Mouse (Mus musculus) hindbrain, postnatal 0 days (tissue): Measurements from ENCODE around the gene Tmem59l. TPM values are rescaled to one million over a fixed set of nuclear protein-coding genes. Genes with fewer than 3 reads are reported as not detected.

Experiments used
- ATAC-seq: fragments of 200-750 bp; cut with Nextera tagmentation; 2 replicates; pipeline ENCODE4 v1.8.0; 2017; ENCODE audit warnings: mild to moderate bottlenecking, moderate TSS enrichment, moderate library complexity
- DNase-seq: peaks from one replicate; pipeline ENCODE4 v3.0.0-alpha.2; 2015; ENCODE audit warnings: low spot score
- H3K27ac ChIP-seq: fragments of 300-500 bp; sonication (generic); 2 replicates; pipeline ENCODE4 v1.5.1; 2014; ENCODE audit warnings: mild to moderate bottlenecking
- H3K27me3 ChIP-seq: fragments of 300-500 bp; sonication (generic); 2 replicates; pipeline ENCODE4 v1.6.1; 2014; ENCODE audit warnings: low read length, mixed read lengths; ENCODE audit not compliant: insufficient read depth
- H3K36me3 ChIP-seq: fragments of 300-500 bp; sonication (generic); 2 replicates; pipeline ENCODE4 v1.6.1; 2014; ENCODE audit warnings: low read length, mixed read lengths; ENCODE audit not compliant: insufficient read depth
- H3K4me1 ChIP-seq: fragments of 300-500 bp; sonication (generic); 2 replicates; pipeline ENCODE4 v1.6.1; 2014; ENCODE audit warnings: antibody characterized with exemption, low read length, mixed read lengths; ENCODE audit not compliant: insufficient read depth
- H3K4me2 ChIP-seq: fragments of 300-500 bp; sonication (generic); 2 replicates; pipeline ENCODE4 v1.6.1; 2014; ENCODE audit warnings: low read depth, mild to moderate bottlenecking, low read length, moderate library complexity, mixed read lengths
- H3K4me3 ChIP-seq: fragments of 300-500 bp; sonication (generic); 2 replicates; pipeline ENCODE4 v1.5.1; 2014; ENCODE audit warnings: low read length
- H3K9ac ChIP-seq: fragments of 300-500 bp; sonication (generic); replicated peaks from 2 replicates; pipeline ENCODE4 v1.6.1; 2014; ENCODE audit warnings: mild to moderate bottlenecking, low read length, moderate library complexity, mixed read lengths
- H3K9me3 ChIP-seq: fragments of 300-500 bp; sonication (generic); 2 replicates; pipeline ENCODE4 v1.6.1; 2016; ENCODE audit warnings: low read length, mixed read lengths
- CTCF ChIP-seq: IDR thresholded peaks from 2 replicates; pipeline ENCODE4 v1.5.1; 2016; ENCODE audit warnings: antibody characterized with exemption, control low read depth, low read depth
- WGBS: fragments of 180-500 bp; shearing (Covaris S2); extraction: QIAGEN DNeasy Blood & Tissue Kit; methylation state at CpG from one replicate; pipeline ENCODE4 v1.1.7; 2014; 5-methylcytosine and 5-hydroxymethylcytosine counted together
- polyA plus RNA-seq: library from polyadenylated mRNA; unstranded; fragments of >200 nt; fragmentation: Nextera tagmentation; extraction: Ambion mirVana; gene quantifications from 2 replicates; pipeline ENCODE4 v1.2.1, GENCODE M21; 2015
- total RNA-seq: library from RNA; depleted of rRNA; stranded (reverse); fragments of >200 nt; gene quantifications from 2 replicates; pipeline ENCODE4 v1.2.3, GENCODE M21; 2014

Gene Tmem59l
- total and polyA plus RNA-seq, 2 experiments from 2014 or later: 198 to 205 TPM

DNA sequence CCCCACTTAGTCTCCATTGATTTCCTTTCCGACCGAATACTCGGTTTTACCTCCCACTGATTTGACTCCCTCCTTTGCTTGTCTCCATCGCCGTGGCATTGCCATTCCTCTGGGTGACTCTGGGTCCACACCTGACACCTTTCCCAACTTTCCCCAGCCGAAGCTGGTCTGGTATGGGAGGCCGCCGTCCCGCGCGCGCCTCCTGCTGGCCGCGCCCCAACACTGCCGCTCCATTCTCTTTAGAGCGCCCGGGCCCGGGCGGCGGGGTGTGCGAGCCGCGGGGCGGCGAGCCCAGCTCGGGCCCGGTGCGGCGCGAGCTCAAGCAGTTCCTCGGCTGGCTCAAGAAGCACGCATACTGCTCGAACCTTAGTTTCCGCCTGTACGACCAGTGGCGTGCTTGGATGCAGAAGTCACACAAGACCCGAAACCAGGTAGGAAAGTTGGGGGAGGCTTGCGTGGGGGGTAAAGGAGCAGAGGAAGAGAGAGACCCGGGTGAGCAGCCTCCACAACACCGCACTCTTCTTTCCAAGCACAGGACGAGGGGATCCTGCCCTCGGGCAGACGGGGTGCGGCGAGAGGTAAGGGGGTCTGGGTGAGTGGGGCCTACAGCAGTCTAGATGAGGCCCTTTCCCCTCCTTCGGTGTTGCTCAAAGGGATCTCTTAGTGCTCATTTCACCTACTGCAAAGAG lies 16.0 kb upstream of the Tmem59l start:
- peak; percentile 76 for TF ChIP-seq CTCF
- H3K4me3 ChIP-seq: 0 out of 2 replicates have a peak overlapping the region, but pooled peaks have one; percentile 2

GRCm38 (mm10) chr8:70502540-70502939 lies 15.4 kb upstream of the Tmem59l start:
- H3K36me3 ChIP-seq: peaks cover 5% of the 10 kb centered on the region; the same call in 1 of the 2 replicates
- DNase-seq (no peak), ATAC-seq (no peak)
- no peak overlapping the region for H3K4me3 ChIP-seq
- 41% methylated on average over 12 of the region's 12 CpGs for WGBS
- H3K4me2 ChIP-seq: 0 out of 2 replicates have a peak overlapping the region, but pooled peaks have one; percentile 8
- peaks cover 16% of the 10 kb centered on the region for H3K27me3 ChIP-seq
- no peaks in the 10 kb centered on the region for H3K9me3 ChIP-seq
- no peak overlapping the region for H3K27ac ChIP-seq
- no peak for TF ChIP-seq CTCF
- H3K4me1 ChIP-seq: peaks cover 15% of the 10 kb centered on the region; the same call in 1 of the 2 replicates
- H3K9ac ChIP-seq: no peak overlapping the region

More for the DNA sequence above, 16.0 kb upstream of the Tmem59l start:
- peaks cover 10% of the 10 kb centered on the region; the same call in 1 of the 2 replicates for H3K36me3 ChIP-seq
- H3K27ac ChIP-seq: no peak overlapping the region
- WGBS: 18% methylated on average over 46 of the region's 46 CpGs
- H3K4me2 ChIP-seq: no peak overlapping the region
- no peak overlapping the region for H3K9ac ChIP-seq
- peaks cover 15% of the 10 kb centered on the region; the same call in 1 of the 2 replicates for H3K4me1 ChIP-seq
- H3K9me3 ChIP-seq: no peaks in the 10 kb centered on the region
- DNase-seq (peak; percentile 70), ATAC-seq (no peak)
- H3K27me3 ChIP-seq: peaks cover 16% of the 10 kb centered on the region

DNA sequence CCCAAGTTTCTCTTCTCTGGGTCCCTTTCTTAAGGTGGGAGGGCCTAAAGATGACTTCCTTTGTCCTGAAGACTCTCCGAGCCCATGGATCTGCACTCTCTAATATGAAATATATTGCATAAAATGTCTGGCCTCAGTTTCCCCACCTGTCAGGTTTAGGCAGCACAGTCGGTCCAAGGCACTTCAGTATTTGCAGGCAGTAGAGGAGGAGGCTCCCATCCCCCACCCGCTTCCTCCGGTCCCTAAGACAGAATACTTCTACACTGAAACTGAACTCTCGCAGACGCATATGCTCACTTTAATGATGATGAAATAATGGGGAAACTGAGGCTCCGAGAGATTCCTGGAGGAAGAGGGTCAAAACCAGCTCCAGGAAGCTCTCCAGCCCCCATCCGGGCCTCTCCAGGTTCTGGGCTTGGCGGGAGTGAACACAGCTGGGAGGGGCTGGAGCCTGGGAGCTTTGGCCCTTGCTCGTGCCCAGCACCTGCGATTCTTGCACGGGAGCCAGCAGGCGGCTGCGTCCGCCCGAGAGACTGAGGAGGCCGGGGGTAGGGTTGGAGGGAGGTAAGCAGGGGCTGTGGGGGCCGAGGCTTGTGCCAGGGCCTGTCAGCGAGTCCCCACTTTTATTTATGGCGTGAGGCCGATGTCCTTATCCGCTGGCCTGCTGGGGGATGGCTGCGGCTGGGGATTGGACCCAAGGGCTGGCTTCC lies 14.8 kb upstream of the Tmem59l start:
- Histone ChIP-seq H3K4me3 (no peak overlapping the region), H3K27ac (no peak overlapping the region), H3K27me3 (peaks cover 16% of the 10 kb centered on the region), H3K4me2 (0 out of 2 replicates have a peak overlapping the region, but pooled peaks have one; percentile 8), H3K4me1 (peaks cover 15% of the 10 kb centered on the region; the same call in 1 of the 2 replicates), H3K36me3 (no peaks in the 10 kb centered on the region), H3K9ac (0 out of 2 replicates have a peak overlapping the region, but pooled peaks have one; percentile 7), H3K9me3 (no peaks in the 10 kb centered on the region)
- WGBS: 12% methylated on average over 23 of the region's 23 CpGs
- DNase-seq: peak; percentile 57
- no peak for ATAC-seq
- TF ChIP-seq CTCF: 0 out of 2 replicates have a peak, but pooled peaks have one; percentile 1

GRCm38 (mm10) chr8:70500386-70501301 lies 13.5 kb upstream of the Tmem59l start:
- no peak for TF ChIP-seq CTCF
- Histone ChIP-seq H3K27me3 (peaks cover 26% of the 10 kb centered on the region), H3K27ac (no peak overlapping the region), H3K4me1 (peaks cover 10% of the 10 kb centered on the region; the same call in 1 of the 2 replicates), H3K4me3 (0 out of 2 replicates have a peak overlapping the region, but pooled peaks have one; percentile 6), H3K36me3 (no peaks in the 10 kb centered on the region), H3K4me2 (peak overlapping the region; percentile 23), H3K9ac (no peak overlapping the region), H3K9me3 (no peaks in the 10 kb centered on the region)
- DNase-seq: no peak
- ATAC-seq: peak; percentile 8; the same call in 1 of the 2 replicates
- 11% methylated on average over 38 of the region's 39 CpGs for WGBS

GRCm38 (mm10) chr8:70495771-70496062 lies 8.6 kb upstream of the Tmem59l start:
- DNase-seq (no peak), ATAC-seq (no peak)
- Histone ChIP-seq H3K9ac (no peak overlapping the region; the same call in 1 of the 2 replicates), H3K27me3 (peaks cover 54% of the 10 kb centered on the region), H3K4me2 (peak overlapping the region; percentile 22; the same call in 1 of the 2 replicates), H3K9me3 (no peaks in the 10 kb centered on the region), H3K4me1 (no peaks in the 10 kb centered on the region), H3K4me3 (no peak overlapping the region), H3K36me3 (no peaks in the 10 kb centered on the region), H3K27ac (no peak overlapping the region)
- 8% methylated on average over 12 of the region's 12 CpGs for WGBS
- TF ChIP-seq CTCF: no peak
